Mouse (Mus musculus) bone marrow, adult 2 months (tissue): ENCODE results near the gene Fgf12.

Experiments
- CTCF ChIP-seq: fragments of 200-500 bp; IDR thresholded peaks from 2 replicates; pipeline ENCODE4 v1.5.1; 2011; ENCODE audit warnings: low read length, control low read depth; ENCODE audit not compliant: control insufficient read depth, insufficient read depth
- POLR2A ChIP-seq: fragments of 200-500 bp; IDR thresholded peaks from 2 replicates; pipeline ENCODE4 v1.6.1; 2011; ENCODE audit warnings: low read depth, mild to moderate bottlenecking, control low read depth, low read length, borderline replicate concordance; ENCODE audit not compliant: control insufficient read depth

- no peak for TF ChIP-seq CTCF
- TF ChIP-seq POLR2A, result no peak
Measured at GRCm38 (mm10) chr16:28497971-28498607, 254.8 kb downstream of the Fgf12 start.
